Mouse (Mus musculus) myocyte (in vitro differentiated cells): ENCODE results near the gene Cacna1d.

Experiments
- MAX ChIP-seq: IDR thresholded peaks from one replicate; pipeline ENCODE4 v1.6.1; 2011; ENCODE audit warnings: low read depth, mild to moderate bottlenecking, control low read depth
- MYOD1 ChIP-seq, 3 experiments: IDR thresholded peaks; one replicate each; pipeline ENCODE4 v1.6.1; 2011; ENCODE audit warnings: control low read depth in 2 of 3, low read depth in 2 of 3, mild to moderate bottlenecking in 2 of 3, moderate library complexity in 1 of 3; ENCODE audit not compliant: insufficient read length in 2 of 3, control insufficient read depth in 1 of 3
- POLR2A ChIP-seq: IDR thresholded peaks from one replicate; pipeline ENCODE4 v1.6.1; 2011; ENCODE audit warnings: low read depth, mild to moderate bottlenecking, control low read depth, moderate library complexity; ENCODE audit not compliant: insufficient read length
- TCF3 ChIP-seq: IDR thresholded peaks from one replicate; pipeline ENCODE4 v1.6.1; 2011; ENCODE audit warnings: low read depth, control low read depth; ENCODE audit not compliant: insufficient read length

DNA sequence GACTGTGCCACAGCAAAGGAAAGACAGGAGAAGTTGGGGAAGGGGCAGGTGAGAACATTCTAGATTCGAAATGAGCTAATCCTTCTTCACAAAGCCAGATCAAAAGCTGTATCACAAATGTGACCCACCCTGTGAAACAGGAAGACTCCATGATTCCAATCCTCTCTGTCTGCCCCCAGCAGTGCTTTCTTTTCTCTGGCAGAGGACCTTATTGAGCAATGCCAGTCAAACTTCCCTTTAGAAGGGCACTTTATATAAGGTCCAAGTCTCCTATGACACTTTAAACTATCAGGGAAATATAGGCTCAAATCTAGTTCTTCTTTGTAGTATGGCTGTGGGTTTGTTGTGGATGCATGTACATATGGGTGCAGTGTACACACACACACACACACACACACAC is 290.9 kb downstream of the Cacna1d start:
- no peak for TF ChIP-seq TCF3
- TF ChIP-seq POLR2A = no peak
- TF ChIP-seq MYOD1 (IDR thresholded peaks at IDR 0.05; ENCODE audit: control insufficient read depth in 1 of 3, insufficient read length in 2 of 3, low read depth in 2 of 3) = no peak
- no peak for TF ChIP-seq MAX
